11 mouse cellular contexts compared by ENCODE assay signal in the genomic region with DNA sequence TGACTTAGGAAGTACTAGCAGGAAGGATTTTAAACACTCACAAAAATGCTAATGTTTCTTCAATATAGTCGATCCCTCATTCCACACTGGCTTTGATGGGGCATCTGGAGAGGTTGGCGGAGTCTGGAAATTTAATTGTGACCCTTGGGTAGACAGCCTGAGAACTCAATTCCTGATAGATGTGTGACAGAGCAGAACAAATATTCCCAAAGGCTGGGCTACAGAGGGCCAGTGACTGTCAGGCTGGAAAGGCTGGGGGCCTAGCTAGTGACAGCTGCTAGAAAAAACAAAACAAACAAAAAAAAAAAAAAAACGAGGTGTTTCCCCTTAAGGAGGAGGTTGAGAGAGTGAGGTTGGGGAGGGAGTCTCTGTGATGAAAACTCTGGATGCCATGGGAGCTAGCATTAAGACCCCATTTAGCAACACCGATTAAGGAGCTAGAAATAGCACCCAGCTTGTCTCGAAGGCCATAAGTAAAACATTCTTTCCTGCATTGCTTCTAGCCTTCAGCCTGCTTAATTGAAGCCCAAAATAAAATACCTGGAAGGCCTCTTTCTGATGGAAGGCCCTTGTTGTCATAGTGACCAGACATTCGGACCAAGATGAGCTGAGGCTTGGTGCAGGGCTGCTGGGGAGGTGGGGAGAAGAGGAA.
DNase-seq lines count a peak whose midpoint lies in the region; ATAC-seq and TF ChIP-seq lines count a peak whose summit lies in the region.
"Had no signal": no experiment of that assay in that cellular context is flagged by ENCODE, and none has a peak within 500 bp of the region (broad histone marks: within the 10 kb centered on the region; RNA-seq: fewer than 3 reads in every experiment).

No protein-coding gene starts in this region.

- no peak for ATAC-seq in intestine, embryonic 14.5 days (replicated peaks; ENCODE audit: low FRiP score, low TSS enrichment, low read depth)
- no peak for ATAC-seq in intestine, embryonic 16.5 days
- peak; percentile 65 for ATAC-seq in forebrain, embryonic 14.5 days
- ATAC-seq in hindbrain, embryonic 15.5 days (ENCODE audit: low FRiP score, low read depth), result no peak
- 0 out of 2 replicates have a peak, but pooled peaks have one; percentile 29 for ATAC-seq in midbrain, postnatal 0 days (ENCODE audit: low FRiP score)

- H3K4me2 ChIP-seq in intestine, embryonic 14.5 days (ENCODE audit: low read length), result no peak overlapping the region
- no peak overlapping the region for H3K4me2 ChIP-seq in intestine, embryonic 16.5 days (ENCODE audit: low read depth, low read length)
- H3K4me2 ChIP-seq in forebrain, embryonic 14.5 days (ENCODE audit: low read length), result no peak overlapping the region
- no peak overlapping the region for H3K4me2 ChIP-seq in hindbrain, embryonic 15.5 days
- no peak overlapping the region for H3K4me2 ChIP-seq in midbrain, postnatal 0 days (ENCODE audit: low read depth, low read length, poor library complexity, severe bottlenecking)

- no peaks in the 10 kb centered on the region for H3K9me3 ChIP-seq in intestine, embryonic 14.5 days (ENCODE audit: control insufficient read depth, low read length)
- no peaks in the 10 kb centered on the region for H3K9me3 ChIP-seq in intestine, embryonic 16.5 days (ENCODE audit: control insufficient read depth, low read length)
- no peaks in the 10 kb centered on the region for H3K9me3 ChIP-seq in forebrain, embryonic 14.5 days (replicated peaks; ENCODE audit: control insufficient read depth, low read length)
- H3K9me3 ChIP-seq in hindbrain, embryonic 15.5 days, result no peaks in the 10 kb centered on the region
- H3K9me3 ChIP-seq in midbrain, postnatal 0 days (ENCODE audit: low read length), result no peaks in the 10 kb centered on the region

- H3K27me3 ChIP-seq in intestine, embryonic 14.5 days (replicated peaks; ENCODE audit: control insufficient read depth, insufficient read depth, low read length), result no peaks in the 10 kb centered on the region
- no peaks in the 10 kb centered on the region for H3K27me3 ChIP-seq in intestine, embryonic 16.5 days (replicated peaks; ENCODE audit: control insufficient read depth, insufficient read depth, low read length)
- H3K27me3 ChIP-seq in forebrain, embryonic 14.5 days (replicated peaks; ENCODE audit: control insufficient read depth, insufficient read depth, low read length), result no peaks in the 10 kb centered on the region
- no peaks in the 10 kb centered on the region for H3K27me3 ChIP-seq in hindbrain, embryonic 15.5 days
- H3K27me3 ChIP-seq in midbrain, postnatal 0 days (ENCODE audit: insufficient read depth, low read length), result no peaks in the 10 kb centered on the region

- TF ChIP-seq CTCF in midbrain, postnatal 0 days (IDR thresholded peaks at IDR 0.05), result no peak

- WGBS in intestine, embryonic 14.5 days, result 37% methylated on average over 6 of the region's 6 CpGs
- 41% methylated on average over 6 of the region's 6 CpGs for WGBS in intestine, embryonic 16.5 days
- WGBS in forebrain, embryonic 14.5 days, result 25% methylated on average over 6 of the region's 6 CpGs
- 20% methylated on average over 6 of the region's 6 CpGs for WGBS in hindbrain, embryonic 15.5 days
- 17% methylated on average over 6 of the region's 6 CpGs for WGBS in midbrain, postnatal 0 days

- no peak overlapping the region for H3K9ac ChIP-seq in intestine, embryonic 14.5 days (ENCODE audit: low read length)
- no peak overlapping the region for H3K9ac ChIP-seq in intestine, embryonic 16.5 days (ENCODE audit: low read depth, low read length)
- H3K9ac ChIP-seq in forebrain, embryonic 14.5 days (ENCODE audit: low read length), result no peak overlapping the region
- H3K9ac ChIP-seq in hindbrain, embryonic 15.5 days, result no peak overlapping the region
- no peak overlapping the region for H3K9ac ChIP-seq in midbrain, postnatal 0 days (replicated peaks; ENCODE audit: low read length, poor library complexity, severe bottlenecking)

- DNase-seq in intestine, embryonic 14.5 days (ENCODE audit: low spot score), result no peak
- peak; percentile 52 for DNase-seq in forebrain, embryonic 14.5 days (ENCODE audit: low spot score)
- DNase-seq in midbrain, postnatal 0 days (ENCODE audit: low spot score), result no peak
- no peak for DNase-seq in testis, postnatal 14 days (ENCODE audit: low spot score)
- DNase-seq in gastrocnemius, postnatal 10 days, result no peak
- DNase-seq: adrenal gland, postnatal 25 days; cerebellum, adult 18-20 months; thymus, postnatal 36 days had no signal

- H3K4me1 ChIP-seq in intestine, embryonic 14.5 days (replicated peaks; ENCODE audit: control insufficient read depth, insufficient read depth, low read length), result peaks cover 38% of the 10 kb centered on the region
- H3K4me1 ChIP-seq in intestine, embryonic 16.5 days (ENCODE audit: control insufficient read depth, insufficient read depth, low read length), result peaks cover 27% of the 10 kb centered on the region; the same call in 1 of the 2 replicates
- H3K4me1 ChIP-seq in forebrain, embryonic 14.5 days (ENCODE audit: control insufficient read depth, insufficient read depth, low read length), result peaks cover 25% of the 10 kb centered on the region
- H3K4me1 ChIP-seq in hindbrain, embryonic 15.5 days (replicated peaks), result peaks cover 55% of the 10 kb centered on the region
- peaks cover 7% of the 10 kb centered on the region for H3K4me1 ChIP-seq in midbrain, postnatal 0 days (ENCODE audit: insufficient read depth, low read length)

- H3K4me3 ChIP-seq in intestine, embryonic 14.5 days (ENCODE audit: low read depth, low read length), result no peak overlapping the region
- H3K4me3 ChIP-seq in intestine, embryonic 16.5 days (ENCODE audit: low read length), result no peak overlapping the region
- no peak overlapping the region for H3K4me3 ChIP-seq in forebrain, embryonic 14.5 days (ENCODE audit: low read depth, low read length)
- H3K4me3 ChIP-seq in hindbrain, embryonic 15.5 days, result no peak overlapping the region
- H3K4me3 ChIP-seq in midbrain, postnatal 0 days (ENCODE audit: low read depth, low read length), result no peak overlapping the region
- H3K4me3 ChIP-seq: myocyte had no signal

- no peaks in the 10 kb centered on the region for H3K36me3 ChIP-seq in intestine, embryonic 14.5 days (ENCODE audit: control insufficient read depth, insufficient read depth, low read length)
- no peaks in the 10 kb centered on the region for H3K36me3 ChIP-seq in intestine, embryonic 16.5 days (ENCODE audit: control insufficient read depth, insufficient read depth, low read length)
- H3K36me3 ChIP-seq in forebrain, embryonic 14.5 days (ENCODE audit: control insufficient read depth, insufficient read depth, low read length), result no peaks in the 10 kb centered on the region
- no peaks in the 10 kb centered on the region for H3K36me3 ChIP-seq in hindbrain, embryonic 15.5 days
- no peaks in the 10 kb centered on the region for H3K36me3 ChIP-seq in midbrain, postnatal 0 days (ENCODE audit: insufficient read depth, low read length)

- H3K27ac ChIP-seq in intestine, embryonic 14.5 days (ENCODE audit: low read depth), result 0 out of 2 replicates have a peak overlapping the region, but pooled peaks have one; percentile 43
- H3K27ac ChIP-seq in intestine, embryonic 16.5 days (ENCODE audit: low read length), result no peak overlapping the region
- 0 out of 2 replicates have a peak overlapping the region, but pooled peaks have one; percentile 10 for H3K27ac ChIP-seq in forebrain, embryonic 14.5 days (ENCODE audit: low read depth, low read length)
- peak overlapping the region; percentile 40; the same call in 1 of the 2 replicates for H3K27ac ChIP-seq in hindbrain, embryonic 15.5 days (replicated peaks)
- H3K27ac ChIP-seq in midbrain, postnatal 0 days (ENCODE audit: low read depth, low read length), result peak overlapping the region; percentile 59

Comparison
In these comparisons a context has a peak if more than half of its experiments do, and no peak if none do; other contexts are left out.
1. ATAC-seq: peak in forebrain, embryonic 14.5 days (single experiment) and midbrain, postnatal 0 days (single experiment); none in intestine, embryonic 14.5 days (single experiment), intestine, embryonic 16.5 days (single experiment) and hindbrain, embryonic 15.5 days (single experiment).